Mouse (Mus musculus) splenic B cell, adult 2 months (primary cell): ENCODE data around the gene Igfbp6.

Source experiments
- DNase-seq: peaks from one replicate; pipeline ENCODE4 v3.0.0-alpha.2; 2011; ENCODE audit warnings: low read depth, low spot score
- H3K27me3 ChIP-seq: 2 replicates; pipeline ENCODE4 v1.6.1; 2012; ENCODE audit warnings: mild to moderate bottlenecking, low read length, moderate library complexity, mixed read lengths; ENCODE audit not compliant: control insufficient read depth, poor library complexity, insufficient read depth, severe bottlenecking
- H3K36me3 ChIP-seq: 2 replicates; pipeline ENCODE4 v1.6.1; 2012; ENCODE audit warnings: mild to moderate bottlenecking, low read length, moderate library complexity, mixed read lengths; ENCODE audit not compliant: control insufficient read depth, poor library complexity, insufficient read depth, severe bottlenecking

Gene Igfbp6

DNA sequence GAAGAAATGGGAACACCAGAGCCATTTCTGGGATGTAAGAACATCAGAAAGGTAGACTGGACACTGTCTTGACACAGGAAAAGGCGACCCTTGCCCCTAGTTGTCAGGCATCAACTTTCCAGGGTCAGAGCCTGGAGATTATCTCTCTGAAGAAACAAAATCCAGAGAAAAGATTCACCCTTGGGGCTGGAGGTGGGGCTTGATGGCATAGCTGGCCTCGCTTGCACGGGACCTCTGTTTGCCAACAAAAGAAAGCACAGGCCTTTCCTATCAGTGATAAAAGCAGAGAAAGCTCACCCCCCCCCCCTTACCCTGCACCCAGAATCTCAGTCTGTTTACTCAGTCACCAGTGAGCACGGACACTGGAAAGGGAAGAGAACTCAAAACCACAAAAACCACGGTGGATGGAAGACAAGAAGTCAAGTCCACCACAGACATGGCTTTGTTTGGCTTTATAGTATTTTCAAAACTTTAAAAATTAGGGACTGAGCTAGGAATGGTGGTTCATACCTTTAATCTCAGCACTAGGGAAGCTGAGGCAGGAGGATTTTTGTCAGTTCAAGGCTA, 48.7 kb downstream of the Igfbp6 start:
- DNase-seq = no peak
- H3K27me3 ChIP-seq = no peaks in the 10 kb centered on the region
- no peaks in the 10 kb centered on the region for H3K36me3 ChIP-seq

- no peak for DNase-seq
- H3K27me3 ChIP-seq = no peaks in the 10 kb centered on the region
- H3K36me3 ChIP-seq = no peaks in the 10 kb centered on the region
Measured at GRCm38 (mm10) chr15:102193652-102194051, 49.5 kb downstream of the Igfbp6 start.

- DNase-seq = no peak
- H3K36me3 ChIP-seq = no peaks in the 10 kb centered on the region
- H3K27me3 ChIP-seq = no peaks in the 10 kb centered on the region
Measured at GRCm38 (mm10) chr15:102194439-102194838, 50.3 kb downstream of the Igfbp6 start.

DNA sequence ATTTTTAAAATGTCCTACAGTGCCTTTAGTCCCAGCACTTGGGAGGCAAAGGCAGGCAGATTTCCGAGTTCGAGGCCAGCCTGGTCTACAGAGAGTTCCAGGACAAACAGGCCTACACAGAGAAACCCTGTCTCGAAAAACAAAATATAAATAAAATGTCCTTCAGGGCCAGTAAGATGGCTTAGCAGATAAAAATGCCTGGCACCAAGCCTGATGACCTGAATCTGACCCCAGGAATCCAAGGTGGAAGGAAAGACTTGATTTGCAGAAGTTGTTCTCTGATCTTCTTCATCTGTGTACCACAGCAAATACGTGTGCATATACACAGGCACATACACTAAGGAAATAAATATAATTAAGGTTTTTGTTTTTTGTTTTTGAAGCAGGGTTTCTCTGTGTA, 51.2 kb downstream of the Igfbp6 start:
- H3K27me3 ChIP-seq = no peaks in the 10 kb centered on the region
- DNase-seq = no peak
- no peaks in the 10 kb centered on the region for H3K36me3 ChIP-seq

DNA sequence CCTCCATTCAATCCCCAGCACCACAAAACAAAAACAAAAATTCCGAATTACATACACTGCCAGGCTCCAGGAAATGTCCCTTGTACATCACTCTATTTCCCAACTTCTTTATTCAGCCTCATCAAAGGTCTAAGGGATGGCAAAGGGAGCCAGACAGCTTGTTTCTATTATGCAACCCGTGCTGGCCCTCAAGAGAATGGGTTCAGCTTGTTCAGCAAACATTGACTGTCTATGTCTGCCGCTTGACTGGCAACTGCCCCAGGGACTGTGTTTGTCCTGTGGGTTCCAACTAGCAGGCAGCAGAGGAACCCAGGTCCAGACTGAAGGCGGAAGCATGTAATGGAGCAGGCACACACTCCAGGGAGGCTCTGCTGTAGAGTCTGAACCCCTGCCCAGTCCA, 54.7 kb downstream of the Igfbp6 start:
- Histone ChIP-seq H3K27me3 (no peaks in the 10 kb centered on the region), H3K36me3 (no peaks in the 10 kb centered on the region)
- no peak for DNase-seq
